In genomic region chr15:77220137-77220536, GRCm38 (mm10) we compare ENCODE assay signal across 9 mouse cellular contexts.
DNase-seq lines count a peak whose midpoint lies in the region; ATAC-seq and TF ChIP-seq lines count a peak whose summit lies in the region.
"Had no signal": no experiment of that assay in that cellular context is flagged by ENCODE, and none has a peak within 500 bp of the region (broad histone marks: within the 10 kb centered on the region; RNA-seq: fewer than 3 reads in every experiment).

No protein-coding gene starts in this region.

- TF ChIP-seq CTCF in C2C12 (IDR thresholded peaks at IDR 0.05; ENCODE audit: control insufficient read depth, insufficient read depth, insufficient read length), result peak; percentile 79
- peak; percentile 71 for TF ChIP-seq CTCF in lung, adult 2 months (IDR thresholded peaks at IDR 0.05; ENCODE audit: insufficient read depth, low read length)

- no peaks in the 10 kb centered on the region for H3K9me3 ChIP-seq in intestine, embryonic 15.5 days
- no peaks in the 10 kb centered on the region for H3K9me3 ChIP-seq in midbrain, embryonic 11.5 days (ENCODE audit: control insufficient read depth, low read length)
- H3K9me3 ChIP-seq: neural tube, embryonic 13.5 days had no signal

- no peak overlapping the region for H3K27ac ChIP-seq in intestine, embryonic 15.5 days
- H3K27ac ChIP-seq in midbrain, embryonic 11.5 days (ENCODE audit: low read depth, low read length), result no peak overlapping the region
- H3K27ac ChIP-seq: neural tube, embryonic 13.5 days had no signal

- H3K4me1 ChIP-seq in intestine, embryonic 15.5 days (replicated peaks), result peaks cover 10% of the 10 kb centered on the region
- H3K4me1 ChIP-seq in lung, adult 2 months (ENCODE audit: control insufficient read depth, insufficient read depth, low read length), result peaks cover 7% of the 10 kb centered on the region; the same call in 1 of the 2 replicates
- H3K4me1 ChIP-seq in midbrain, embryonic 11.5 days (ENCODE audit: control insufficient read depth, insufficient read depth, low read length), result peaks cover 12% of the 10 kb centered on the region

- no peak overlapping the region for H3K4me2 ChIP-seq in intestine, embryonic 15.5 days (replicated peaks)
- H3K4me2 ChIP-seq in midbrain, embryonic 11.5 days, result no peak overlapping the region
- H3K4me2 ChIP-seq: neural tube, embryonic 13.5 days had no signal

- peak; percentile 82 for ATAC-seq in intestine, embryonic 15.5 days
- no peak for ATAC-seq in midbrain, embryonic 11.5 days (ENCODE audit: low FRiP score)
- no peak for ATAC-seq in monocyte, adult 5-6 weeks (replicated peaks; ENCODE audit: insufficient number of reproducible peaks, low FRiP score, low TSS enrichment, poor library complexity, severe bottlenecking)

- H3K79me2 ChIP-seq in C2C12 (ENCODE audit: control insufficient read depth, insufficient read depth), result peaks cover 64% of the 10 kb centered on the region

- no peaks in the 10 kb centered on the region for H3K27me3 ChIP-seq in C2C12 (ENCODE audit: control insufficient read depth, insufficient read depth, insufficient read length)
- no peaks in the 10 kb centered on the region for H3K27me3 ChIP-seq in intestine, embryonic 15.5 days (replicated peaks)
- no peaks in the 10 kb centered on the region for H3K27me3 ChIP-seq in midbrain, embryonic 11.5 days (ENCODE audit: control insufficient read depth, insufficient read depth, low read length)
- H3K27me3 ChIP-seq: neural tube, embryonic 13.5 days had no signal

- H3K4me3 ChIP-seq in C2C12 (ENCODE audit: insufficient read depth, poor library complexity, severe bottlenecking), result no peak overlapping the region
- no peak overlapping the region for H3K4me3 ChIP-seq in intestine, embryonic 15.5 days (replicated peaks)
- H3K4me3 ChIP-seq in lung, adult 2 months (replicated peaks; ENCODE audit: extremely low read depth, low read depth, low read length), result no peak overlapping the region
- H3K4me3 ChIP-seq in midbrain, embryonic 11.5 days (ENCODE audit: low read depth, low read length), result no peak overlapping the region
- H3K4me3 ChIP-seq: neural tube, embryonic 13.5 days had no signal

- H3K36me3 ChIP-seq in C2C12 (ENCODE audit: control insufficient read depth, insufficient read depth), result no peaks in the 10 kb centered on the region
- H3K36me3 ChIP-seq in intestine, embryonic 15.5 days, result no peaks in the 10 kb centered on the region
- no peaks in the 10 kb centered on the region for H3K36me3 ChIP-seq in midbrain, embryonic 11.5 days (ENCODE audit: control insufficient read depth, insufficient read depth, low read length)
- H3K36me3 ChIP-seq: neural tube, embryonic 13.5 days had no signal

- no peak overlapping the region for H3ac ChIP-seq in C2C12 (ENCODE audit: control insufficient read depth, insufficient read length, low read depth)

- peaks cover 24% of the 10 kb centered on the region for H3K79me3 ChIP-seq in C2C12 (ENCODE audit: low read depth)

- no peak overlapping the region for H3K9ac ChIP-seq in intestine, embryonic 15.5 days
- H3K9ac ChIP-seq in midbrain, embryonic 11.5 days (ENCODE audit: low read length), result no peak overlapping the region
- H3K9ac ChIP-seq: neural tube, embryonic 13.5 days had no signal

- no peak for TF ChIP-seq POLR2A in lung, adult 2 months (IDR thresholded peaks at IDR 0.05; ENCODE audit: borderline replicate concordance, extremely low read depth, low read depth, low read length)

- peak; percentile 63 for DNase-seq in 3134 (ENCODE audit: extremely low read depth, insufficient read length, low spot score)
- DNase-seq in cerebellum, adult 8-10 months, result peak; percentile 50
- no peak for DNase-seq in lung, adult 2 months
- no peak for DNase-seq in retina, embryonic 14.5 days (ENCODE audit: low spot score)
- DNase-seq in midbrain, embryonic 11.5 days (ENCODE audit: low spot score, missing footprints), result no peak

TF ChIP-seq in C2C12, 6 proteins besides CTCF, POLR2A, EP300 and RAD21:
- no peak for TF ChIP-seq USF1 (IDR thresholded peaks at IDR 0.05; ENCODE audit: low read depth)
- peak; percentile 46 for TF ChIP-seq CEBPB (IDR thresholded peaks at IDR 0.05; ENCODE audit: low read depth)
- peak; percentile 36 for TF ChIP-seq MAX (IDR thresholded peaks at IDR 0.05)
TF ChIP-seq in C2C12: peak in this region for 2.

Comparison
In these comparisons a context has a peak if more than half of its experiments do, and no peak if none do; other contexts are left out.
1. DNase-seq: peak in 3134 (single experiment) and cerebellum, adult 8-10 months (single experiment); none in lung, adult 2 months (single experiment), retina, embryonic 14.5 days (single experiment) and midbrain, embryonic 11.5 days (single experiment).